Mouse (Mus musculus): ENCODE data around the gene Barhl1. TPM values are rescaled to one million over a fixed set of nuclear protein-coding genes. Genes with fewer than 3 reads are reported as not detected.
A peak's percentile ranks its signal among the peaks of the same experiment; 100 is the strongest.

The Barhl1 gene
- total and polyA plus RNA-seq, 2 experiments from 2014 or later, result 0.57 to 1.0 TPM

DNA sequence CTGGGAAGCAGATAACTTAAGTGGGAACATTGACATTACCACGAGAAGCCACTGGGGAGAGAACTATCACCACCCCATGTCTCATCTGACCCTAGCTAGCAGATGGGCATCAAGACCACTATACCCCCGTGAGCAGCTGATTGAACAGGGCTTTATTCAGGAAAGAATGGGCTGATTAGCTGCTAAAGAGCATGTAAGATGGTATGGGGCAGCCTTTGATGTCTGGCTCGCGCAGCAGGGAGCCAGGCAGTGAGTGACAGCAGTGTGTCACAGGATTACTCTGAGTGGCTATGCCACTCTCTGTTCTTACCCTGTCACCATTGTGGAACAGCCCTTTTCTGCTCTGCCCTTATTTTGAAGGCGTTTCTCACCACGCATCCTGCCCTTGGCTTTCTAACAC, 22.9 kb downstream of the Barhl1 start:
- H3K36me3 ChIP-seq (ENCODE audit: insufficient read depth), result peaks cover 49% of the 10 kb centered on the region
- H3K9ac ChIP-seq, result no peak overlapping the region
- WGBS, result 40% methylated on average over 6 of the region's 6 CpGs
- ATAC-seq (no peak), DNase-seq (no peak)
- TF ChIP-seq CTCF (IDR thresholded peaks at IDR 0.05; ENCODE audit: low read depth), result no peak
- H3K9me3 ChIP-seq (ENCODE audit: low read length), result no peaks in the 10 kb centered on the region
- no peaks in the 10 kb centered on the region for H3K4me1 ChIP-seq (ENCODE audit: insufficient read depth)
- no peaks in the 10 kb centered on the region for H3K27me3 ChIP-seq (ENCODE audit: insufficient read depth, low read length)
- H3K4me2 ChIP-seq (ENCODE audit: low read depth), result no peak overlapping the region
- H3K27ac ChIP-seq (ENCODE audit: low read depth, low read length), result no peak overlapping the region
- H3K4me3 ChIP-seq (ENCODE audit: low read depth, low read length), result no peak overlapping the region

GRCm38 (mm10) chr2:28892796-28893195, 23.7 kb downstream of the Barhl1 start:
- 20% methylated on average over 1 of the region's 1 CpGs for WGBS
- no peak overlapping the region for H3K4me3 ChIP-seq (ENCODE audit: low read depth, low read length)
- DNase-seq, result no peak
- no peaks in the 10 kb centered on the region for H3K4me1 ChIP-seq (ENCODE audit: insufficient read depth)
- peaks cover 52% of the 10 kb centered on the region for H3K36me3 ChIP-seq (ENCODE audit: insufficient read depth)
- TF ChIP-seq CTCF (IDR thresholded peaks at IDR 0.05; ENCODE audit: low read depth), result no peak
- no peak overlapping the region for H3K4me2 ChIP-seq (ENCODE audit: low read depth)
- no peak overlapping the region for H3K9ac ChIP-seq
- no peaks in the 10 kb centered on the region for H3K9me3 ChIP-seq (ENCODE audit: low read length)
- H3K27ac ChIP-seq (ENCODE audit: low read depth, low read length), result no peak overlapping the region
- no peaks in the 10 kb centered on the region for H3K27me3 ChIP-seq (ENCODE audit: insufficient read depth, low read length)
- ATAC-seq, result no peak

DNA sequence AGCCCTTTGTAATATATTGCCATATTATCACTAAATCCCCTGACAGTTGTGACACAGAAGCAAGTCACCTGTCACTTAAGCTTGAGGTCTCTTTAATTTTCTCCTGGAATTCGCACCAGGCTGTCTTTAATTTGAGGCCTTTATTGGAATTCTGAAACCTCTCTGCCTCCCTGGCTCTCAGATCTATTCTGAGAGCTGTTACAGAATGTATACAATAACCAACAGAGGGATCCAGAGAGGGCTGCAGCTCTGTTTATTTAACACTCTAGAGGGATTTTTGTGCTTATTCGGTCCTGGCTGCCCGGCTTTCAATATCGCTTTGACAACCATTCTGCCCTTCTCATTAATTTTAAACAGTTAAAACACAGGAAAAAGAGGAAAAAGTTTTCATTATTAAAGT, 31.6 kb downstream of the Barhl1 start:
- Histone ChIP-seq H3K4me1 (ENCODE audit: insufficient read depth) (no peaks in the 10 kb centered on the region), H3K27me3 (ENCODE audit: insufficient read depth, low read length) (no peaks in the 10 kb centered on the region), H3K9ac (no peak overlapping the region), H3K4me3 (ENCODE audit: low read depth, low read length) (no peak overlapping the region), H3K4me2 (ENCODE audit: low read depth) (no peak overlapping the region), H3K27ac (ENCODE audit: low read depth, low read length) (no peak overlapping the region), H3K36me3 (ENCODE audit: insufficient read depth) (peaks cover 48% of the 10 kb centered on the region), H3K9me3 (ENCODE audit: low read length) (no peaks in the 10 kb centered on the region)
- ATAC-seq, result no peak
- WGBS, result 29% methylated on average over 4 of the region's 4 CpGs
- no peak for DNase-seq
- no peak for TF ChIP-seq CTCF (IDR thresholded peaks at IDR 0.05; ENCODE audit: low read depth)

DNA sequence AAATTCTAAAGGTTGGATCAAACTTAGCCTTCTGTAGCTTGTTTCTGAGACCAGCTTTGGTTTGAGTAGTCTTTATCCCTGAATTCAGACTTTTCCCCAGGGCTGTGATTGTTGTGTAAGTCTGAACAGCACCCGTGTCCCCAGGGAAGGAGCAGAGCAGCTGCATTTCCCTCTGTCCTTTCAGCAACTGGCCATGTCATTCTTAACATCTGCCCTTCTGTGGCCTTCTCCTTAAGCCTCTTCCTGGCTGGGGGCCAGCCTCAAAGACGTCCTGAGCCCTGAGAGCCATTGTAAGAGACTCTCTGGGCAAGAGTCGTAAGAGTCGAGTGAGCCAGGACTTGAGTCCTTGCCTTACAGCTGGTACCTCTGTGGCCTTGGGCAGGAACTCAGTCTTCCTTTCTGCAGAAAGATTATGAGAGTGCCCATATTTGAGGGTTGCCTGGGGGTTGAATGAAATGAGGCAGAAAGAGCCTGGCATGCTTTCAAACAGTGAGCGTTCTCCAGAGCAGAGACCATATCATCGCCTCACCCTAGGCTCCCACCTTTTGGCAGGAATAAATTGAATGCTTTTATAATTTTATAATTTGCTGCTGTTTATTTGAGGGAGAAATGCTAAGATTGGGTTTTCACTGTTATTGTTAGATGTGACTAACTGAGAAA, 33.5 kb downstream of the Barhl1 start:
- ATAC-seq (no peak), DNase-seq (no peak)
- H3K9ac ChIP-seq, result no peak overlapping the region
- no peak overlapping the region for H3K4me3 ChIP-seq (ENCODE audit: low read depth, low read length)
- H3K36me3 ChIP-seq (ENCODE audit: insufficient read depth), result peaks cover 38% of the 10 kb centered on the region
- 54% methylated on average over 6 of the region's 6 CpGs for WGBS
- H3K27me3 ChIP-seq (ENCODE audit: insufficient read depth, low read length), result no peaks in the 10 kb centered on the region
- no peak overlapping the region for H3K4me2 ChIP-seq (ENCODE audit: low read depth)
- no peak for TF ChIP-seq CTCF (IDR thresholded peaks at IDR 0.05; ENCODE audit: low read depth)
- no peaks in the 10 kb centered on the region for H3K4me1 ChIP-seq (ENCODE audit: insufficient read depth)
- no peak overlapping the region for H3K27ac ChIP-seq (ENCODE audit: low read depth, low read length)
- no peaks in the 10 kb centered on the region for H3K9me3 ChIP-seq (ENCODE audit: low read length)

DNA sequence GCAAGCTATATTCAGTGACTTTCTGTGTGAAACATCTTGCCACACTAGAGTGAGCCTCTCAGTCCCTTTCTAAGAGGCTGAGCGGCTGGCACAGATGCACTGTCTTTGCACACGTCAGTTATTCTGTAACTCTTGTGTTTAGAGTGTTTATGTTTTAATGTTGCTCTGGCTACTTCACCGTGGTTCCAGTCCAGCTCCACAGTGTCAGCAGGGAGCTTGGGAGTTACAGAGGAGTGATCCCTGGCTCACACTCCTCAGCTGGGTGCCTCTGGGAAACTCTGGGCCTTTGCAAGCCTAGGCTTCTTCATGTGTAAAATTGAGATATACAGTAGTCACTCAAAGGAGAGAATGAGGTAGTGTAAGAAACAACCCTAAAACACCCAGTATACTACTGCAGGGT, 34.4 kb downstream of the Barhl1 start:
- DNase-seq (no peak), ATAC-seq (no peak)
- TF ChIP-seq CTCF (IDR thresholded peaks at IDR 0.05; ENCODE audit: low read depth), result no peak
- Histone ChIP-seq H3K27ac (ENCODE audit: low read depth, low read length) (no peak overlapping the region), H3K4me3 (ENCODE audit: low read depth, low read length) (no peak overlapping the region), H3K4me2 (ENCODE audit: low read depth) (no peak overlapping the region), H3K36me3 (ENCODE audit: insufficient read depth) (peaks cover 41% of the 10 kb centered on the region), H3K4me1 (ENCODE audit: insufficient read depth) (no peaks in the 10 kb centered on the region), H3K27me3 (ENCODE audit: insufficient read depth, low read length) (no peaks in the 10 kb centered on the region), H3K9me3 (ENCODE audit: low read length) (no peaks in the 10 kb centered on the region), H3K9ac (no peak overlapping the region)
- WGBS, result 77% methylated on average over 3 of the region's 3 CpGs

DNA sequence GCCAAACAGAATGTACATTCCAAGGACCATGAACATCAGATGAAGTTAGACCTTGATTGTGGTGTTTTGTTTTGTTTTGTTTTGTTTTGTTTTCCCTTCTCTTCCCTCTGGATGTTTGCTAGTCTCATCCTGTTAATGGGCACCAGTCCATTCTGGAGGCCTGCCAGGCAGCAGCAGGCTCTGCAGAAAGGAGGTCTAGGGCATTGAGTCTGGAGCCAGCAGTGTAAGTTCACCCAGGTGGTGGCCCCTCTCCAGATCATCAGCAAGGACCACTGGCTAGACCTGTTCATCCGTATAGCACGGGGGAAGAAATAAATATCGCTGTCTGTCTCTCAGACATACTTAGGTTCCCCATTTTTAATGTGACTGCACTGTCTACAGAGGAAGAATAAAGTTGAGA, 35.2 kb downstream of the Barhl1 start:
- 80% methylated on average over 3 of the region's 3 CpGs for WGBS
- H3K9me3 ChIP-seq (ENCODE audit: low read length), result no peaks in the 10 kb centered on the region
- no peaks in the 10 kb centered on the region for H3K4me1 ChIP-seq (ENCODE audit: insufficient read depth)
- no peak overlapping the region for H3K4me2 ChIP-seq (ENCODE audit: low read depth)
- ATAC-seq (no peak), DNase-seq (no peak)
- H3K27me3 ChIP-seq (ENCODE audit: insufficient read depth, low read length), result no peaks in the 10 kb centered on the region
- no peak overlapping the region for H3K4me3 ChIP-seq (ENCODE audit: low read depth, low read length)
- TF ChIP-seq CTCF (IDR thresholded peaks at IDR 0.05; ENCODE audit: low read depth), result no peak
- H3K9ac ChIP-seq, result no peak overlapping the region
- H3K27ac ChIP-seq (ENCODE audit: low read depth, low read length), result no peak overlapping the region
- peaks cover 44% of the 10 kb centered on the region for H3K36me3 ChIP-seq (ENCODE audit: insufficient read depth)

GRCm38 (mm10) chr2:28875554-28875953, 40.9 kb downstream of the Barhl1 start:
- DNase-seq (peak; percentile 44), ATAC-seq (peak; percentile 32; the same call in 1 of the 2 replicates)
- TF ChIP-seq CTCF (IDR thresholded peaks at IDR 0.05; ENCODE audit: low read depth), result no peak
- H3K27me3 ChIP-seq (ENCODE audit: insufficient read depth, low read length), result no peaks in the 10 kb centered on the region
- H3K4me2 ChIP-seq (ENCODE audit: low read depth), result no peak overlapping the region
- H3K4me1 ChIP-seq (ENCODE audit: insufficient read depth), result peaks cover 2% of the 10 kb centered on the region; the same call in 1 of the 2 replicates
- H3K36me3 ChIP-seq (ENCODE audit: insufficient read depth), result peaks cover 37% of the 10 kb centered on the region
- WGBS, result 62% methylated on average over 11 of the region's 11 CpGs
- H3K4me3 ChIP-seq (ENCODE audit: low read depth, low read length), result no peak overlapping the region
- H3K9ac ChIP-seq, result no peak overlapping the region
- H3K9me3 ChIP-seq (ENCODE audit: low read length), result no peaks in the 10 kb centered on the region
- peak overlapping the region; percentile 45; the same call in 1 of the 2 replicates for H3K27ac ChIP-seq (ENCODE audit: low read depth, low read length)
